ENCODE assay signal across 8 mouse cellular contexts in the genomic region with DNA sequence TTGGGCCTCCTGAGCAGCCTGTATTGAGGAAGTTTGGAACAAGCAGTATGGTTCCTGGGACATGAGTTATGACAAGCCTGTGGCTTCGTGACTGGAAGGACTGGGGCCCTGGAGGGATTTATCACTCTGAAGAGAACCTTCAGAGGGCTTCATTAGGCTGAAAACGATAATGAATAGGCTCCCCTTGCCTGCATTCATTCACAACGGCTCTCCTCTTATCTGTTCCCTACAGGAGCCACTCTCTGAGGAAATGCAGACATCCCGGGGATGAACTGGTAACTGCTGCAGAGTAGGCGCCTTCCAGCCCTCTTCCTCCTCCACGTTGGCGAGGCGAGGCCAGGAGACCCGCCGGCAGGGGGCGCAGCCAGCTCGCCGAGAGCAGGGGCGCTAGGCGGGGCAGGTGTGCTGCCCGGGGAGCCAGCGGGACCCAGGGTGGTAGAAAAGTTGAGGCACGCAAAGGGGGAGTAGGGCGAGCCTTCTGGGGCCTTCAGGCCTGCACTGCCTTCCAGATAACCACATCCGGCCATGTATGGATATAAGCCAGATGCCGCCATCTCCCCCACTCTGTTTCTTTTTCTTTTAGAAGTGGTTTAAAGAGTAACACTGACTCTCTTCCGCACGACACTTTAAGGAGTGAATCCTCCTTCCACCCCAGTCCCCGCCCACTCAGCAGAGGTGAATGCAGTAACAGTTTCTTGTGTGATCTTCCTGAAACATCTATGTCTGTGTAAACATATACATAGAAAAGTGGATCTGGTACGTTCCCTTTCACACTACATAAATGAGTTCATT. TPM values are rescaled to one million over a fixed set of nuclear protein-coding genes. Genes with fewer than 3 reads are reported as not detected.
DNase-seq lines count a peak whose midpoint lies in the region; ATAC-seq and TF ChIP-seq lines count a peak whose summit lies in the region.

No protein-coding gene starts in this region.

- H3K27me3 ChIP-seq in embryonic facial prominence, embryonic 10.5 days (replicated peaks; ENCODE audit: low read depth, poor library complexity, severe bottlenecking): peaks cover 62% of the 10 kb centered on the region
- H3K27me3 ChIP-seq in kidney, adult 2 months (replicated peaks; ENCODE audit: control insufficient read depth, insufficient read depth, low read length): no peaks in the 10 kb centered on the region
- H3K27me3 ChIP-seq in liver, embryonic 11.5 days (replicated peaks; ENCODE audit: control insufficient read depth, insufficient read depth, low read length): no peaks in the 10 kb centered on the region
- no peaks in the 10 kb centered on the region for H3K27me3 ChIP-seq in splenic B cell, adult 2 months (ENCODE audit: control insufficient read depth, insufficient read depth, low read length, poor library complexity, severe bottlenecking)

- peak overlapping the region; percentile 55; the same call in 1 of the 2 replicates for H3K9ac ChIP-seq in liver, embryonic 11.5 days (ENCODE audit: low read depth, low read length)

- no peaks in the 10 kb centered on the region for H3K9me3 ChIP-seq in embryonic facial prominence, embryonic 10.5 days
- no peaks in the 10 kb centered on the region for H3K9me3 ChIP-seq in liver, embryonic 11.5 days (ENCODE audit: control insufficient read depth, low read length)

- peak overlapping the region; percentile 81 for H3K27ac ChIP-seq in embryonic facial prominence, embryonic 10.5 days (replicated peaks)
- H3K27ac ChIP-seq in kidney, adult 2 months (ENCODE audit: insufficient read depth, low read depth, low read length): no peak overlapping the region
- H3K27ac ChIP-seq in liver, embryonic 11.5 days (ENCODE audit: low read depth, low read length): peak overlapping the region; percentile 95

- no peaks in the 10 kb centered on the region for H3K36me3 ChIP-seq in embryonic facial prominence, embryonic 10.5 days (replicated peaks)
- no peaks in the 10 kb centered on the region for H3K36me3 ChIP-seq in kidney, adult 2 months (ENCODE audit: control insufficient read depth, insufficient read depth, low read length)
- no peaks in the 10 kb centered on the region for H3K36me3 ChIP-seq in liver, embryonic 11.5 days (ENCODE audit: control insufficient read depth, insufficient read depth, low read length)
- no peaks in the 10 kb centered on the region for H3K36me3 ChIP-seq in splenic B cell, adult 2 months (ENCODE audit: control insufficient read depth, insufficient read depth, low read length, poor library complexity, severe bottlenecking)

- peak; percentile 70 for DNase-seq in layer of hippocampus, adult 11-12 months (ENCODE audit: low spot score)
- no peak for DNase-seq in layer of hippocampus, adult 9-10 months (ENCODE audit: low spot score)
- DNase-seq in embryonic facial prominence, embryonic 10.5 days (ENCODE audit: low spot score): peak; percentile 92
- peak; percentile 38 for DNase-seq in heart, adult 8-10 months (ENCODE audit: low spot score)
- peak; percentile 71 for DNase-seq in kidney, adult 2 months
- DNase-seq in liver, embryonic 11.5 days (ENCODE audit: low spot score): peak; percentile 92
- peak; percentile 67 to 81 for DNase-seq in natural killer cell, adult 2 months (ENCODE audit: low spot score in 2 of 2)
- peak; percentile 85 for DNase-seq in splenic B cell, adult 2 months (ENCODE audit: low read depth, low spot score)

- TF ChIP-seq CTCF in kidney, adult 2 months (conservative IDR thresholded peaks at IDR 0.05; ENCODE audit: insufficient read depth, insufficient read length, low read depth, low read length): peak; percentile 76

- H3K4me3 ChIP-seq in embryonic facial prominence, embryonic 10.5 days: peak overlapping the region; percentile 31
- no peak overlapping the region for H3K4me3 ChIP-seq in kidney, adult 2 months (ENCODE audit: insufficient read depth, low read depth, low read length)
- peak overlapping the region; percentile 28; the same call in 1 of the 2 replicates for H3K4me3 ChIP-seq in liver, embryonic 11.5 days (ENCODE audit: low read depth, low read length)

- TF ChIP-seq POLR2A in kidney, adult 2 months (IDR thresholded peaks at IDR 0.05; ENCODE audit: low read depth, low read length): no peak

- WGBS in embryonic facial prominence, embryonic 10.5 days: 8% methylated on average over 25 of the region's 25 CpGs
- 9% methylated on average over 25 of the region's 25 CpGs for WGBS in kidney, adult 2 months
- 4% methylated on average over 25 of the region's 25 CpGs for WGBS in liver, embryonic 11.5 days

- peak overlapping the region; percentile 55 for H3K4me2 ChIP-seq in liver, embryonic 11.5 days

- ATAC-seq in liver, embryonic 11.5 days (replicated peaks; ENCODE audit: low FRiP score): peak; percentile 84

- H3K4me1 ChIP-seq in embryonic facial prominence, embryonic 10.5 days: peaks cover 64% of the 10 kb centered on the region
- no peaks in the 10 kb centered on the region for H3K4me1 ChIP-seq in kidney, adult 2 months (ENCODE audit: control insufficient read depth, insufficient read depth, low read length)
- H3K4me1 ChIP-seq in liver, embryonic 11.5 days (replicated peaks; ENCODE audit: control insufficient read depth, insufficient read depth, low read length): peaks cover 50% of the 10 kb centered on the region

RNA-seq across cellular contexts. Expression of a gene that starts 14.9 kb away (rescaled TPM):
- 287 and 291 TPM in 2 replicates for polyA plus RNA-seq in embryonic facial prominence, embryonic 10.5 days (2016; fragmentation: Nextera tagmentation; extraction: Ambion mirVana)
- total RNA-seq in heart, adult 8-10 months (2022): under 1 TPM in 3 of 4 experiments, not detected in 1; 0.23 to 0.69 (median 0.47) TPM
- polyA plus RNA-seq in kidney, adult 2 months (2012; rRNA removed): 3.4 and 4.6 TPM in 2 replicates
- polyA plus RNA-seq in liver, embryonic 11.5 days (2014; fragmentation: Nextera tagmentation; extraction: Ambion mirVana): 744 and 770 TPM in 2 replicates

Comparison
In these comparisons a context has a peak if more than half of its experiments do, and no peak if none do; other contexts are left out.
1. RNA of a gene that starts 14.9 kb away (polyA plus RNA-seq): 744 to 770 TPM in liver, embryonic 11.5 days and 287 to 291 TPM in embryonic facial prominence, embryonic 10.5 days; 3.4 to 4.6 TPM in kidney, adult 2 months; every median in the first group is over 10 times any median in the second.